In the genomic region with DNA sequence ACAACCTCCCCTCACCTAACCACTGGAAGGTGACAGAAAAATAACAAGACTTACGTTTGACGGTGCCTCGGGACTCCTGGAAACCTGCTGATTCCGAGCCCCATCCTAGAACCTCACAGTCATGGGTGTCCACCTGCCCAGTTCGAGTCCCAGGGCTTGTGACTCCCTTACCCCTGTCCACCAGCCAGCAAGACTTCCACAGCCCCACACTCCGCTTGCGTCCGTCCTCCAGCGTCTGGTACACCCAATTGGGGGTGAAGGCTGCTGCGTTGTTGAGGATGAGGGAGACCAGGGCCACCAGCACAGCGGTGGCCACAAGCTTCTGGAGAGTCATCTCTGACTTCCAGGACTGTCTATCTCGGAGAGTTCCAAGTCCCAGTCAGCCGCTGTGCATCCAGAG, we compare ENCODE assay signal across 7 mouse cellular contexts. TPM values are rescaled to one million over a fixed set of nuclear protein-coding genes. Genes with fewer than 3 reads are reported as not detected.
A peak's percentile ranks its signal among the peaks of the same experiment; 100 is the strongest.
DNase-seq lines count a peak whose midpoint lies in the region; ATAC-seq and TF ChIP-seq lines count a peak whose summit lies in the region.

No protein-coding gene starts in this region.

- WGBS in lung, postnatal 0 days: 46% methylated on average over 13 of the region's 13 CpGs
- 75% methylated on average over 13 of the region's 13 CpGs for WGBS in heart, embryonic 15.5 days
- WGBS in limb, embryonic 13.5 days: 89% methylated on average over 13 of the region's 13 CpGs
- 86% methylated on average over 13 of the region's 13 CpGs for WGBS in stomach, embryonic 15.5 days

- intact Hi-C loops in left cerebral cortex, postnatal 36 days (cut with DNase I): loop anchor here (5.0 kb wide), 1 partner anchor 38 kb away; no protein-coding TSS in a partner anchor

- no peak for TF ChIP-seq CTCF in lung, postnatal 0 days (IDR thresholded peaks at IDR 0.05)

- H3K9me3 ChIP-seq in lung, postnatal 0 days (ENCODE audit: low read length): no peaks in the 10 kb centered on the region
- no peaks in the 10 kb centered on the region for H3K9me3 ChIP-seq in heart, embryonic 15.5 days (replicated peaks)
- H3K9me3 ChIP-seq in limb, embryonic 13.5 days: no peaks in the 10 kb centered on the region
- no peaks in the 10 kb centered on the region for H3K9me3 ChIP-seq in stomach, embryonic 15.5 days

- no peak for ATAC-seq in lung, postnatal 0 days
- no peak for ATAC-seq in heart, embryonic 15.5 days (replicated peaks; ENCODE audit: insufficient number of reproducible peaks, insufficient read depth, low FRiP score, low read depth)
- no peak for ATAC-seq in limb, embryonic 13.5 days (ENCODE audit: low FRiP score, low read depth)
- no peak for ATAC-seq in stomach, embryonic 15.5 days (ENCODE audit: insufficient read depth, low FRiP score, low read depth)

- peak overlapping the region; percentile 70 for H3K4me2 ChIP-seq in lung, postnatal 0 days (replicated peaks; ENCODE audit: low read depth, low read length)
- H3K4me2 ChIP-seq in heart, embryonic 15.5 days: peak overlapping the region; percentile 56
- peak overlapping the region; percentile 3; the same call in 1 of the 2 replicates for H3K4me2 ChIP-seq in limb, embryonic 13.5 days (replicated peaks)
- H3K4me2 ChIP-seq in stomach, embryonic 15.5 days: peak overlapping the region; percentile 47

- H3K9ac ChIP-seq in lung, postnatal 0 days (replicated peaks; ENCODE audit: low read depth): peak overlapping the region; percentile 80
- H3K9ac ChIP-seq in heart, embryonic 15.5 days: peak overlapping the region; percentile 36
- 0 out of 2 replicates have a peak overlapping the region, but pooled peaks have one; percentile 10 for H3K9ac ChIP-seq in limb, embryonic 13.5 days
- H3K9ac ChIP-seq in stomach, embryonic 15.5 days: peak overlapping the region; percentile 22

- no peaks in the 10 kb centered on the region for H3K27me3 ChIP-seq in lung, postnatal 0 days (replicated peaks; ENCODE audit: insufficient read depth, low read length)
- H3K27me3 ChIP-seq in heart, embryonic 15.5 days: no peaks in the 10 kb centered on the region
- no peaks in the 10 kb centered on the region for H3K27me3 ChIP-seq in limb, embryonic 13.5 days
- H3K27me3 ChIP-seq in stomach, embryonic 15.5 days (replicated peaks): no peaks in the 10 kb centered on the region

- DNase-seq in lung, postnatal 0 days (ENCODE audit: low spot score): no peak
- no peak for DNase-seq in lung, postnatal 36 days
- no peak for DNase-seq in right cerebral cortex, postnatal 36 days (ENCODE audit: low spot score in 2 of 2)
- DNase-seq in left cerebral cortex, postnatal 36 days (ENCODE audit: low spot score in 2 of 2): no peak

- peak overlapping the region; percentile 96 for H3K27ac ChIP-seq in lung, postnatal 0 days (ENCODE audit: low read length)
- peak overlapping the region; percentile 84 for H3K27ac ChIP-seq in heart, embryonic 15.5 days
- H3K27ac ChIP-seq in limb, embryonic 13.5 days: 0 out of 2 replicates have a peak overlapping the region, but pooled peaks have one; percentile 45
- H3K27ac ChIP-seq in stomach, embryonic 15.5 days: peak overlapping the region; percentile 97

- peak overlapping the region; percentile 64 for H3K4me3 ChIP-seq in lung, postnatal 0 days (ENCODE audit: low read depth, low read length)
- peak overlapping the region; percentile 43 for H3K4me3 ChIP-seq in heart, embryonic 15.5 days
- peak overlapping the region; percentile 27 for H3K4me3 ChIP-seq in limb, embryonic 13.5 days
- H3K4me3 ChIP-seq in stomach, embryonic 15.5 days (replicated peaks): peak overlapping the region; percentile 35

- TF ChIP-seq EP300 in lung, postnatal 0 days (IDR thresholded peaks at IDR 0.05): no peak

- H3K36me3 ChIP-seq in lung, postnatal 0 days (ENCODE audit: insufficient read depth, low read length): no peaks in the 10 kb centered on the region; the same call in 1 of the 2 replicates
- H3K36me3 ChIP-seq in heart, embryonic 15.5 days: no peaks in the 10 kb centered on the region
- H3K36me3 ChIP-seq in limb, embryonic 13.5 days: no peaks in the 10 kb centered on the region; the same call in 1 of the 2 replicates
- no peaks in the 10 kb centered on the region for H3K36me3 ChIP-seq in stomach, embryonic 15.5 days

- H3K4me1 ChIP-seq in lung, postnatal 0 days (ENCODE audit: insufficient read depth, low read depth, low read length): peaks cover 8% of the 10 kb centered on the region
- H3K4me1 ChIP-seq in heart, embryonic 15.5 days (replicated peaks): peaks cover 59% of the 10 kb centered on the region
- peaks cover 56% of the 10 kb centered on the region for H3K4me1 ChIP-seq in limb, embryonic 13.5 days
- H3K4me1 ChIP-seq in stomach, embryonic 15.5 days: peaks cover 50% of the 10 kb centered on the region

RNA-seq across cellular contexts. Expression of gene Tmem204, which starts 3.2 kb away (rescaled TPM):
- 186 and 218 TPM in 2 replicates for polyA plus RNA-seq in lung, postnatal 0 days (2015; fragmentation: Nextera tagmentation; extraction: Ambion mirVana)
- 23.1 and 24.8 TPM in 2 replicates for polyA plus RNA-seq in heart, embryonic 15.5 days (2015; fragmentation: Nextera tagmentation; extraction: Ambion mirVana)
- 14.1 and 15.4 TPM in 2 replicates for polyA plus RNA-seq in limb, embryonic 13.5 days (2015; fragmentation: Nextera tagmentation; extraction: Ambion mirVana)
- polyA plus RNA-seq in stomach, embryonic 15.5 days (2015; fragmentation: Nextera tagmentation; extraction: Ambion mirVana): 23.5 and 23.7 TPM in 2 replicates
- total RNA-seq in left cerebral cortex, postnatal 36 days (2021): 10 to 100 TPM in 1 of 2 experiments, 1 to 10 TPM in 1; 9.1 to 10.3 TPM

RNA-seq across cellular contexts. Expression of gene Telo2, which starts 35.6 kb away (rescaled TPM):
- polyA plus RNA-seq in lung, postnatal 0 days (2015; fragmentation: Nextera tagmentation; extraction: Ambion mirVana): 13.7 and 13.9 TPM in 2 replicates
- polyA plus RNA-seq in heart, embryonic 15.5 days (2015; fragmentation: Nextera tagmentation; extraction: Ambion mirVana): 22.9 and 33.6 TPM in 2 replicates
- polyA plus RNA-seq in limb, embryonic 13.5 days (2015; fragmentation: Nextera tagmentation; extraction: Ambion mirVana): 47.6 and 54.3 TPM in 2 replicates
- polyA plus RNA-seq in stomach, embryonic 15.5 days (2015; fragmentation: Nextera tagmentation; extraction: Ambion mirVana): 38.6 and 40.2 TPM in 2 replicates
- total RNA-seq in left cerebral cortex, postnatal 36 days (2021): 10 to 100 TPM; 24.3 to 30.0 TPM

RNA-seq across cellular contexts. Expression of gene Ptx4, which starts 40.4 kb away (rescaled TPM):
- 0.25 and 0.32 TPM in 2 replicates for polyA plus RNA-seq in lung, postnatal 0 days (2015; fragmentation: Nextera tagmentation; extraction: Ambion mirVana)
- polyA plus RNA-seq in heart, embryonic 15.5 days (2015; fragmentation: Nextera tagmentation; extraction: Ambion mirVana): 0.16 and 0.30 TPM in 2 replicates
- polyA plus RNA-seq in limb, embryonic 13.5 days (2015; fragmentation: Nextera tagmentation; extraction: Ambion mirVana): 1.3 and 1.7 TPM in 2 replicates
- 0.12 and 0.36 TPM in 2 replicates for polyA plus RNA-seq in stomach, embryonic 15.5 days (2015; fragmentation: Nextera tagmentation; extraction: Ambion mirVana)
- total RNA-seq in left cerebral cortex, postnatal 36 days (2021): under 1 TPM; 0.67 to 0.91 TPM

RNA-seq across cellular contexts. Expression of gene Clcn7, which starts 53.0 kb away (rescaled TPM):
- polyA plus RNA-seq in lung, postnatal 0 days (2015; fragmentation: Nextera tagmentation; extraction: Ambion mirVana): 18.0 and 19.2 TPM in 2 replicates
- polyA plus RNA-seq in heart, embryonic 15.5 days (2015; fragmentation: Nextera tagmentation; extraction: Ambion mirVana): 14.8 and 18.3 TPM in 2 replicates
- 26.5 and 27.2 TPM in 2 replicates for polyA plus RNA-seq in limb, embryonic 13.5 days (2015; fragmentation: Nextera tagmentation; extraction: Ambion mirVana)
- 18.1 and 21.1 TPM in 2 replicates for polyA plus RNA-seq in stomach, embryonic 15.5 days (2015; fragmentation: Nextera tagmentation; extraction: Ambion mirVana)
- 10 to 100 TPM; 49.9 to 55.2 TPM for total RNA-seq in left cerebral cortex, postnatal 36 days (2021)

Comparison
In these comparisons a context has a peak if more than half of its experiments do, and no peak if none do; other contexts are left out.
1. H3K27ac ChIP-seq: peak in every context shown above with its lines; median percentile 97 in stomach, embryonic 15.5 days; 96 in lung, postnatal 0 days; 84 in heart, embryonic 15.5 days; 45 in limb, embryonic 13.5 days.
2. H3K4me2 ChIP-seq: peak in every context shown above with its lines; median percentile 70 in lung, postnatal 0 days; 56 in heart, embryonic 15.5 days; 47 in stomach, embryonic 15.5 days; 3 in limb, embryonic 13.5 days.
3. H3K9ac ChIP-seq: peak in every context shown above with its lines; median percentile 80 in lung, postnatal 0 days; 36 in heart, embryonic 15.5 days; 22 in stomach, embryonic 15.5 days; 10 in limb, embryonic 13.5 days.